In the genomic region with DNA sequence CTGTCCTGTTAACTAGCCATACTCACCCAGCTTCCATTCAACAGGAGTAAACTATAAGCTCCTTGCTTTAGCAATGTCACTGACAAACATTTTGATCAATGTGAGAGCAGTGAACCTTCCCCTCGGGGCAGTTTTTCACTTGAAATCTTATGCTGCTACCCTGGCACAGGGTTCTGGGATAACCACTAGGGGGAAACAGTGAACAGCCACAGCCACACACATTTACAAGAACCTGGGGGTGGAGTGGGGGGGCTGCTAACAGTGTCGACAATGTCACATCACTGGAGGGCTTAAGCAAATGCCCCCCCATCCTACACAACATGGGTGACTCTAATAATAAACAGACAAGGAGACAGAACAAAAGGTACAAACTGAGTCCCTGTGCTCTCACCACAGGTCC, we compare ENCODE assay signal across 13 mouse cellular contexts. TPM values are rescaled to one million over a fixed set of nuclear protein-coding genes. Genes with fewer than 3 reads are reported as not detected.
A peak's percentile ranks its signal among the peaks of the same experiment; 100 is the strongest.
DNase-seq lines count a peak whose midpoint lies in the region; ATAC-seq and TF ChIP-seq lines count a peak whose summit lies in the region.
"Had no signal": no experiment of that assay in that cellular context is flagged by ENCODE, and none has a peak within 500 bp of the region (broad histone marks: within the 10 kb centered on the region; RNA-seq: fewer than 3 reads in every experiment).

No protein-coding gene starts in this region.

- no peaks in the 10 kb centered on the region for H3K79me2 ChIP-seq in MEL (ENCODE audit: control insufficient read depth, insufficient read depth, low read length, poor library complexity)

- H3K27ac ChIP-seq in heart, embryonic 13.5 days (replicated peaks): no peak overlapping the region
- H3K27ac ChIP-seq in liver, embryonic 14.5 days: no peak overlapping the region
- no peak overlapping the region for H3K27ac ChIP-seq in liver, embryonic 12.5 days
- no peak overlapping the region for H3K27ac ChIP-seq in MEL (ENCODE audit: control insufficient read depth, low read depth, low read length)
- H3K27ac ChIP-seq in forebrain, embryonic 11.5 days (ENCODE audit: low read depth, low read length): no peak overlapping the region
- H3K27ac ChIP-seq: limb, embryonic 12.5 days had no signal

- no peak for TF ChIP-seq RAD21 in MEL (IDR thresholded peaks at IDR 0.05; ENCODE audit: low read depth, low read length)

- no peak for DNase-seq in heart, postnatal 14 days
- no peak for DNase-seq in liver, embryonic 14.5 days (ENCODE audit: low read depth in 3 of 3, low spot score in 3 of 3)
- peak; percentile 12 for DNase-seq in MEL (ENCODE audit: low read depth, low spot score)
- DNase-seq in gastrocnemius, adult 18-20 months (ENCODE audit: low spot score): no peak
- no peak for DNase-seq in forebrain, embryonic 11.5 days (ENCODE audit: low spot score)
- DNase-seq: cerebellum, adult 9-11 months; gastrocnemius, postnatal 10 days had no signal

- intact Hi-C loops in heart, postnatal 14 days (cut with DNase I): no loop called here

- no peaks in the 10 kb centered on the region for H3K27me3 ChIP-seq in heart, embryonic 13.5 days (replicated peaks)
- no peaks in the 10 kb centered on the region for H3K27me3 ChIP-seq in liver, embryonic 14.5 days (ENCODE audit: control insufficient read depth, insufficient read depth, low read length)
- no peaks in the 10 kb centered on the region for H3K27me3 ChIP-seq in liver, embryonic 12.5 days (replicated peaks)
- no peaks in the 10 kb centered on the region for H3K27me3 ChIP-seq in MEL (ENCODE audit: control insufficient read depth in 1 of 2, insufficient read depth in 2 of 2, low read length in 2 of 2)
- no peaks in the 10 kb centered on the region for H3K27me3 ChIP-seq in forebrain, embryonic 11.5 days (ENCODE audit: control insufficient read depth, insufficient read depth, low read length)
- H3K27me3 ChIP-seq: limb, embryonic 12.5 days had no signal

- TF ChIP-seq EP300 in liver, embryonic 14.5 days (IDR thresholded peaks at IDR 0.05; ENCODE audit: low read depth): no peak
- no peak for TF ChIP-seq EP300 in MEL (IDR thresholded peaks at IDR 0.05; ENCODE audit: low read depth in 1 of 2, low read length in 2 of 2)

- H3K4me2 ChIP-seq in heart, embryonic 13.5 days: no peak overlapping the region
- H3K4me2 ChIP-seq in liver, embryonic 14.5 days (ENCODE audit: low read depth): no peak overlapping the region
- H3K4me2 ChIP-seq in liver, embryonic 12.5 days: no peak overlapping the region
- no peak overlapping the region for H3K4me2 ChIP-seq in forebrain, embryonic 11.5 days (ENCODE audit: low read depth, low read length, severe bottlenecking)
- H3K4me2 ChIP-seq: limb, embryonic 12.5 days had no signal

- H3K4me1 ChIP-seq in heart, embryonic 13.5 days: peaks cover 18% of the 10 kb centered on the region
- H3K4me1 ChIP-seq in liver, embryonic 14.5 days (replicated peaks; ENCODE audit: control insufficient read depth in 2 of 2, insufficient read depth in 2 of 2, low read length in 1 of 2): no peaks in the 10 kb centered on the region
- no peaks in the 10 kb centered on the region for H3K4me1 ChIP-seq in liver, embryonic 12.5 days
- no peaks in the 10 kb centered on the region; a peak in 2 of 4 replicates for H3K4me1 ChIP-seq in MEL (ENCODE audit: control insufficient read depth in 1 of 2, insufficient read depth in 2 of 2, low read length in 2 of 2)
- no peaks in the 10 kb centered on the region for H3K4me1 ChIP-seq in forebrain, embryonic 11.5 days (replicated peaks; ENCODE audit: control insufficient read depth, insufficient read depth, low read length)

- peak; percentile 34; the same call in 1 of the 2 replicates for TF ChIP-seq CTCF in liver, embryonic 14.5 days (IDR thresholded peaks at IDR 0.05; ENCODE audit: low read depth)
- peak; percentile 22 to 45 (median 36); a peak in 5 of 6 replicates for TF ChIP-seq CTCF in MEL (IDR thresholded peaks at IDR 0.05 in 2 of 3, conservative IDR thresholded peaks at IDR 0.05 in 1 of 3; ENCODE audit: control insufficient read depth in 1 of 3, insufficient read depth in 1 of 3, low read depth in 2 of 3, low read length in 3 of 3, poor library complexity in 1 of 3, severe bottlenecking in 1 of 3)

- no peaks in the 10 kb centered on the region for H3K36me3 ChIP-seq in heart, embryonic 13.5 days
- H3K36me3 ChIP-seq in liver, embryonic 14.5 days (replicated peaks; ENCODE audit: control insufficient read depth, insufficient read depth, low read depth): no peaks in the 10 kb centered on the region
- H3K36me3 ChIP-seq in liver, embryonic 12.5 days: no peaks in the 10 kb centered on the region
- H3K36me3 ChIP-seq in MEL (ENCODE audit: control insufficient read depth in 1 of 2, insufficient read depth in 2 of 2, low read length in 2 of 2): 0 out of 4 replicates have a peak, but pooled peaks cover 0 to 2% of the 10 kb centered on the region in 2 experiments
- no peaks in the 10 kb centered on the region for H3K36me3 ChIP-seq in forebrain, embryonic 11.5 days (ENCODE audit: control insufficient read depth, insufficient read depth, low read length)
- H3K36me3 ChIP-seq: limb, embryonic 12.5 days had no signal

- TF ChIP-seq POLR2A in MEL (IDR thresholded peaks at IDR 0.05; ENCODE audit: control insufficient read depth in 1 of 2, insufficient read depth in 1 of 2, low read depth in 1 of 2, low read length in 2 of 2, poor library complexity in 1 of 2): no peak

- no peaks in the 10 kb centered on the region for H3K9me3 ChIP-seq in heart, embryonic 13.5 days
- H3K9me3 ChIP-seq in liver, embryonic 14.5 days (ENCODE audit: control insufficient read depth, low read length): no peaks in the 10 kb centered on the region
- H3K9me3 ChIP-seq in liver, embryonic 12.5 days (replicated peaks): no peaks in the 10 kb centered on the region
- H3K9me3 ChIP-seq in MEL (replicated peaks; ENCODE audit: insufficient read depth, low read length): no peaks in the 10 kb centered on the region
- no peaks in the 10 kb centered on the region for H3K9me3 ChIP-seq in forebrain, embryonic 11.5 days (ENCODE audit: control insufficient read depth, low read length)
- H3K9me3 ChIP-seq: limb, embryonic 12.5 days had no signal

- H3K9ac ChIP-seq in heart, embryonic 13.5 days: 0 out of 2 replicates have a peak overlapping the region, but pooled peaks have one; percentile 19
- no peak overlapping the region for H3K9ac ChIP-seq in liver, embryonic 14.5 days (replicated peaks)
- H3K9ac ChIP-seq in liver, embryonic 12.5 days: no peak overlapping the region
- H3K9ac ChIP-seq in MEL (ENCODE audit: control insufficient read depth, low read depth, low read length, poor library complexity, severe bottlenecking): no peak overlapping the region
- H3K9ac ChIP-seq in forebrain, embryonic 11.5 days (ENCODE audit: low read length): no peak overlapping the region
- H3K9ac ChIP-seq: limb, embryonic 12.5 days had no signal

- H3K4me3 ChIP-seq in heart, embryonic 13.5 days: no peak overlapping the region
- H3K4me3 ChIP-seq in liver, embryonic 14.5 days (ENCODE audit: insufficient read depth in 1 of 2, low read depth in 2 of 2, low read length in 2 of 2): no peak overlapping the region
- H3K4me3 ChIP-seq in liver, embryonic 12.5 days: no peak overlapping the region
- no peak overlapping the region for H3K4me3 ChIP-seq in MEL (ENCODE audit: control insufficient read depth in 1 of 2, insufficient read depth in 1 of 2, low read depth in 2 of 2, low read length in 2 of 2)
- no peak overlapping the region for H3K4me3 ChIP-seq in forebrain, embryonic 11.5 days (ENCODE audit: low read depth, low read length)
- H3K4me3 ChIP-seq: limb, embryonic 12.5 days had no signal

- WGBS in heart, embryonic 13.5 days: 29% methylated on average over 2 of the region's 2 CpGs
- 13% methylated on average over 2 of the region's 2 CpGs for WGBS in liver, embryonic 14.5 days (ENCODE audit: insufficient replicate concordance)
- 29% methylated on average over 2 of the region's 2 CpGs for WGBS in liver, embryonic 12.5 days (ENCODE audit: insufficient replicate concordance)
- WGBS in forebrain, embryonic 11.5 days: 50% methylated on average over 2 of the region's 2 CpGs

- no peak for ATAC-seq in heart, embryonic 13.5 days (ENCODE audit: extremely low read depth, insufficient number of reproducible peaks, low FRiP score, low TSS enrichment)
- no peak for ATAC-seq in liver, embryonic 14.5 days (ENCODE audit: insufficient read depth)
- ATAC-seq in liver, embryonic 12.5 days: no peak
- 0 out of 2 replicates have a peak, but pooled peaks have one; percentile 35 for ATAC-seq in granulocyte monocyte progenitor cell, adult 5-6 weeks (replicated peaks; ENCODE audit: poor library complexity, severe bottlenecking)
- ATAC-seq in forebrain, embryonic 11.5 days (replicated peaks; ENCODE audit: low FRiP score): no peak
- ATAC-seq: hindbrain, embryonic 16.5 days; midbrain, embryonic 16.5 days had no signal

TF ChIP-seq in MEL, 35 proteins besides CTCF, POLR2A, EP300 and RAD21 (continues in another document):
- TF ChIP-seq ZC3H11A (IDR thresholded peaks at IDR 0.05; ENCODE audit: low read depth, low read length): no peak
- no peak for TF ChIP-seq ZKSCAN1 (IDR thresholded peaks at IDR 0.05; ENCODE audit: low read depth, low read length)
- TF ChIP-seq RCOR1 (IDR thresholded peaks at IDR 0.05; ENCODE audit: low read depth, low read length): no peak
- TF ChIP-seq ELF1 (IDR thresholded peaks at IDR 0.05; ENCODE audit: low read depth, low read length): no peak
- no peak for TF ChIP-seq SMC3 (IDR thresholded peaks at IDR 0.05; ENCODE audit: low read depth, low read length)
- no peak for TF ChIP-seq TCF12 (IDR thresholded peaks at IDR 0.05; ENCODE audit: low read depth, low read length)
- TF ChIP-seq JUND (IDR thresholded peaks at IDR 0.05; ENCODE audit: low read depth, low read length): no peak
- TF ChIP-seq MYC (IDR thresholded peaks at IDR 0.05; ENCODE audit: low read depth, low read length): no peak
- no peak for TF ChIP-seq ZNF384 (IDR thresholded peaks at IDR 0.05; ENCODE audit: low read depth, low read length)
- no peak for TF ChIP-seq NELFE (IDR thresholded peaks at IDR 0.05; ENCODE audit: low read depth, low read length)

RNA-seq across cellular contexts. Expression of a gene that starts 51.0 kb away (rescaled TPM):
- 1.7 and 1.8 TPM in 2 replicates for polyA plus RNA-seq in heart, embryonic 13.5 days (2015; fragmentation: Nextera tagmentation; extraction: Ambion mirVana)
- 10 to 100 TPM; 34.3 to 34.8 TPM for total RNA-seq in heart, postnatal 14 days (2021)
- polyA plus RNA-seq in liver, embryonic 14.5 days (2012; rRNA removed): 0.32 and 0.46 TPM in 2 replicates
- 0.38 and 0.51 TPM in 2 replicates for polyA plus RNA-seq in liver, embryonic 14.5 days (2014; fragmentation: Nextera tagmentation; extraction: Ambion mirVana)
- polyA plus RNA-seq in liver, embryonic 12.5 days (2016; fragmentation: Nextera tagmentation; extraction: Ambion mirVana): 0.32 and 0.37 TPM in 2 replicates
- 4.7 and 5.8 TPM in 2 replicates for total RNA-seq in MEL (2012; rRNA removed)
- 1 to 10 TPM in 1 of 2 experiments, not detected in 1; 8.4 TPM for polyA plus RNA-seq in MEL (2012; ENCODE audit: insufficient read depth in 1 of 2, insufficient read length in 2 of 2, low read depth in 1 of 2, low replicate concordance in 2 of 2, missing spikeins in 1 of 2)
- total RNA-seq in granulocyte monocyte progenitor cell, adult 5-6 weeks (2014; fragmentation: Nextera tagmentation): 1.9 and 5.9 TPM in 2 replicates
- total RNA-seq in granulocyte monocyte progenitor cell, adult 5-6 weeks (2017): 0.99 and 8.9 TPM in 2 replicates
- total RNA-seq in gastrocnemius, adult 18-20 months (2021): 10 to 100 TPM; 43.7 to 51.4 TPM
- 0.81 TPM in 2 replicates for polyA plus RNA-seq in forebrain, embryonic 11.5 days (2014; fragmentation: Nextera tagmentation; extraction: Ambion mirVana)
